Mouse (Mus musculus) frontal cortex, adult (tissue): ENCODE results near the gene Hist1h2be.
"Not testable (repeated sequence)": the region's sequence is repeated elsewhere in the genome, so short reads cannot be mapped to it uniquely, and the experiment has no call there.

Experiments used
- ATAC-seq: cut with Nextera tagmentation; 2 replicates; pipeline ENCODE4 v1.9.2; 2017; ENCODE audit warnings: mild to moderate bottlenecking, moderate library complexity, mixed read lengths; ENCODE audit not compliant: low TSS enrichment

Hist1h2be gene

GRCm38 (mm10) chr13:23551146-23551834, 69.6 kb downstream of the Hist1h2be start, which contains the start of gene Hist1h4f:
Gene Hist1h4f (minus strand): TSS chr13:23551648.
- peak; percentile 88 for ATAC-seq

DNA sequence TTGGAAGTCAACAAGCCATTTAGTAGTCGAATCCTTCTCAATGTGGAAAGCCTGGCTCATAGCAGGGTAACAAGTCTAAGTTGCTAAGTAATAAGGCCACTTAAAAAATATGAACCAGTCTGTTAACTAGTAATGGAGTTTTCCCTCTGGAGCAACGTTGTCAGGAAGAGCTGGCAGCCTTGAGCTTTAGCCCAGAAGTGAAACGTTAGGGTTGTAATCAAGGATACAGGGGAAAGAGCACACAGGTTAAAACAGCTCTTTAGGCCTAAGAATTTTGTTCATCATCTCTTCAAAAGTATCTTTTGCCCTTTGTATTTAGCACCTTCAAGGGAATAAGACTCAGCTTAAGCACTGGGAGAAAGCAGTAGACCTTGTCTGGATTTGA, 70.2 kb downstream of the Hist1h2be start:
- no peak for ATAC-seq

DNA sequence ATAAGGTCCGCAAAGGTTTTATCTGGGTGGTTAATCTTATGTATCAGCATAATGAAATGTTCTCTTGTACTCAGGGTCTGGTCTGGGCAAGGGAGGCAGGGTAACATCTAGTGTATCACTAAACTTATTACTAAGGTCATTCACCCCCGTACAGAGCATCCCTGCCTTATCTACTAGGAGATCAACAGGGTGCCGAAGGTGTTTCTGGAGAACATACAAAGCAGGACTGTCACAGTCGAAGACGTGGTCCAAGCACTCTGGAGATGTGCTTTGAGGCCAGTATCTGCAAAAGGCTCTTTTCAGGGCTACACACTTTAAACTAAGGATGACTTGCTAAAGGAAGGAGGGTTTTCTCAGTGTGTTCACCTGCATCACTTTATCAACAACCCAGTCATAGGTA, 74.2 kb downstream of the Hist1h2be start:
- ATAC-seq: no peak

- ATAC-seq: peak; percentile 53
Observed at GRCm38 (mm10) chr13:23544787-23545120, 76.2 kb downstream of the Hist1h2be start.

GRCm38 (mm10) chr13:23543965-23544786, 76.7 kb downstream of the Hist1h2be start, which contains the start of gene Hist1h3f:
Gene Hist1h3f (plus strand): TSS chr13:23544052.
- peak; percentile 95 for ATAC-seq

DNA sequence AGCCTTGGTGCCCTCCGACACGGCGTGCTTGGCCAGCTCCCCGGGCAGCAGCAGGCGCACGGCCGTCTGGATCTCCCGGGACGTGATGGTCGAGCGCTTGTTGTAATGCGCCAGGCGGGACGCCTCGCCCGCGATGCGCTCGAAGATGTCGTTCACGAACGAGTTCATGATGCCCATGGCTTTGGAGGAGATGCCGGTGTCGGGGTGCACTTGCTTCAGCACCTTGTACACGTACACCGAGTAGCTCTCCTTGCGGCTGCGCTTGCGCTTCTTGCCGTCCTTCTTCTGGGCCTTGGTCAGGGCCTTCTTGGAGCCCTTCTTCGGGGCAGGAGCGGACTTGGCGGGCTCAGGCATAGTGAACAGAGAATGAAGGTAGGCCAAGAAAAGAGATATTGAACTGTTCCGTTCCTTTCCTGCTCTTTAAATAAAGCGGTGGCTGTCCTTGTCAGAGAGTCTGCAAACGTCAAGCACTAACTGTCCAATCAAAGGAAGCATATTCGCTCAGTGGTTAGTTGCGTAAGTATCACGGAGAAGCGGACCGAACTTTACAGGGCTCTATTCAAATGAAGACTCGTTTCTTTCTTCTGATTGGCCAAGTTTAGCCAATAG, 77.8 kb downstream of the Hist1h2be start, which contains the start of gene Hist1h2bh:
Gene Hist1h2bh (minus strand): TSS at position 394 of the 609 bp plus-strand sequence.
- peak; percentile 98 for ATAC-seq

DNA sequence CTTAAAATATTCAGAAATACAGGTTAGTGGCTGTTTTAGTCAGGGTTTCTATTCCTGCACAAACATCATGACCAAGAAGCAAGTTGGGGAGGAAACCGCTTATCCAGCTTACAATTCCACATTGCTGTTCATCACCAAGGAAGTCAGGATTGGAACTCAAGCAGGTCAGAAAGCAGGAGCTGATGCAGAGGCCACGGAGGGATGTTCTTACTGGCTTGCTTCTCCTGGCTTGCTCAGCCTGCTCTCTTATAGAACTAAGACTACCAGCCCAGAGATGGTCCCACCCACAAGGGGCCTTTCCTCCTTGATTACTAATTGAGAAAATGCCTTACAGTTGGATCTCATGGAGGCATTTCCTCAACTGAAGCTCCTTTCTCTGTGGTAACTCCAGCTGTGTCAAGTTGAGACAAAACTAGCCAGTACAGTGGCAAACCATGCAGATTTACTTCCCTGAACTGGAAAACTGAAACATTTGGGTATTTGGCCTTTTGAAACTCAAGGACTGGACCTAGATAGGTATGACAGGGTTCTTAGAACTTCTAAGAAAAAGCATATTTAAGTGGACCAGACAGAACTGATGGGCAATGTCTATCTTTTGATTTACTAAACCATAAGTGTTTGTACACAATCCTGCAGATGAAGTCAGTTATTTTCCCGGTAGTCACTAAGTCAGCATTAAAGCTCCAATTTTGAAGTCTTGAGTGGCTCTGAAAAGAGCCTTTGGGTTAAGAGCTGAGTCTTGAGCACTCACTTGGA, 78.5 kb downstream of the Hist1h2be start:
- not testable (repeated sequence) for ATAC-seq

- ATAC-seq: no peak
Observed at GRCm38 (mm10) chr13:23541497-23541896, 79.4 kb downstream of the Hist1h2be start.

DNA sequence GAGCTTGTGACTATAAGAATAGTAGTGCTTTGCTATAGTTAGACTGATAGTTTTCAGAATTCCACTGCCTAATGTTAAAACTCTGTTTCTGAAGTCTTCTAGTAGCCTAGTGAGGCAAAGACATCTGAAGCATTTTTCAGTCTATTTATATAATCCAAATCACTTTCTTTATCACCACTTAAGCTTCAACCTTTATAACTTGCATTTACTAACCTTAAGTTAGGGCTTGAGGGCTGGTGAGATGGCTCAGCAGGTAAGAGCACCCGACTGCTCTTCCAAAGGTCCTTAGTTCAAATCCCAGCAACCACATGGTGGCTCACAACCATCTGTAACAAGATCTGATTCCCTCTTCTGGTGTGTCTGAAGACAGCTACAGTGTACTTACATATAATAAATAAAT, 81.1 kb downstream of the Hist1h2be start:
- ATAC-seq: not testable (repeated sequence)

DNA sequence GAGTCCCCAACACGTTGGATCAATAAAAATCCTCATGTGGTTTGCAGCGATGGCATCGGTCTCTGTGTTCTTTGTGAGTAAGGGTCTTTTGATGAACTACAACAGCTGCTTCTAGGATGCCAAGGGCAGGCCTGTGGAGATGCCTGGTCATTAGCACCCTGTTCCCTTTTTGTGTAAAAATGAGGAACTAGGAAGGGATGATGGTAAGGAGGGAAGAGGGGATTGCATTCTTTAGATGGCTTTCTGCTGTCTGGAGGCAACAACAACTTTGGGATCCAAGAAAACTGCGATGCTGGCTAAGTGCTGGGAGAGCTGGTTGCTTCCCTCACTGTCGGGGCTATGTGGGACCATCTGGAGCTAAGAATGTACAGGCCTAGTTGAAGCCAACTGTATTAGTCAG, 82.7 kb downstream of the Hist1h2be start:
- ATAC-seq: no peak

DNA sequence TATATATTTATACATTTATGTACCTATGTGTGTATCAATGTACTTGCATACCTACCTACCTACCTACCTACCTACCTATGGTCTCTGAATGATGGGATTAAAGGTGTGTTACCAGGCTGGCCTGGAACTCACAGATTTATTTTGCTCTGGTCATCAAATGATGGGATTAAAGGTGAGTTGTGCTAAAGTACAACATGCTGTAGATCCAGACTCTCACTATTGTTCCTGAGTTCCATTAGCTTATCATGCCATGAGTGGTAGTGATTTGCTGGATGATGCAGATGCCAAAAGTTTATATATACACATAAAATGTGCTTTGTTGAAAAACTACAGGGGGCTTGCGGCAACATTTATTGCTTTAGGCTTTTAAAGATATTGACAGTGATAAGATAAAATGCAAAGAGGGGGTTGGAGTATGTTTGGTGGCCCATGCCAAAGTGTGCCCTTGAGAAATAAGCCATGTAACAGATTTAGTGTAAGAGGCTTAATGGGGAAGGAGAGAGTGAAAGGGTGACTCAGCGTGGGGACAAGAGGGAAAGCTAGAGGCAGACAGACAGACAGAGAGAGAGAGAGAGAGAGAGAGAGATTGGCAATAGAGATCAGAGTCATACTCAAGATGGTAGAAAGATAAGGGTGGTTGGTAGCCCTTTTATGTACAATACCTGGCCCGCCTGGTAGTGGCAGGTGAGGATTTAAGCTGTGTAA, 83.8 kb downstream of the Hist1h2be start:
- ATAC-seq: no peak

DNA sequence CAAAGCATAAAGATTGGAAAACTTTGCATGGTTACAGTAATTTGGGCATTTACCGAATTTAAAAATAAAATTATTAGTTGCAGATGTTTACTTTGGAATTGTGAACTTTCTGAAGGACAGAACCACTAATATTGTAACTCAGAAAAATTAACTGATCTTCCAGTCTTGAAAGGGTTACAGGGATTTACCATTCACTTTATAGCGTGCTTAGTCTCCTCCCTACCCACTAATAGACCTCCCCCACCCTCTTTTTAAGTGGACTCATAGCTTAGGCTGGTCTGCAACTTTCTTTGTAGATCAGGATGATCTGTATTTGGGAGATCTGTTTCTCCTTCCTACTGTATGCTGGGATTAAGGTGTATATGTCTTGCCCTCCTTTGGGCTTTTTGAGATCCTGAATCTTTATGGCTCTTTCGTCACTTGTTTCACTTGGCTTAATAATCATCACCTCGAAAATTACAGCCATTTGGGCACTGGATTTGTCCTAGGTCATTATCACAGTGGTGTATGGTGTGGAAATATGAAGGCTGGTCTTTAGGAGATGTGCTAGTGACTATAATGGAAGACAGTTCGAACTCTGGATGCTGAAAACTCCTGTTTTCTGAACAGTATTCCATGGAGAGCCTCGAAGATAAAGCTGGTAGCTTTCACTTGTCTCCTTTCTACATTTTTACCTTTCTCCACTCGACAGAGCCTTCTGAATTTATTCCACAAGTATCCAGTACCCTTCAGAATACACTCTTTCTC, 84.7 kb downstream of the Hist1h2be start:
- no peak for ATAC-seq

DNA sequence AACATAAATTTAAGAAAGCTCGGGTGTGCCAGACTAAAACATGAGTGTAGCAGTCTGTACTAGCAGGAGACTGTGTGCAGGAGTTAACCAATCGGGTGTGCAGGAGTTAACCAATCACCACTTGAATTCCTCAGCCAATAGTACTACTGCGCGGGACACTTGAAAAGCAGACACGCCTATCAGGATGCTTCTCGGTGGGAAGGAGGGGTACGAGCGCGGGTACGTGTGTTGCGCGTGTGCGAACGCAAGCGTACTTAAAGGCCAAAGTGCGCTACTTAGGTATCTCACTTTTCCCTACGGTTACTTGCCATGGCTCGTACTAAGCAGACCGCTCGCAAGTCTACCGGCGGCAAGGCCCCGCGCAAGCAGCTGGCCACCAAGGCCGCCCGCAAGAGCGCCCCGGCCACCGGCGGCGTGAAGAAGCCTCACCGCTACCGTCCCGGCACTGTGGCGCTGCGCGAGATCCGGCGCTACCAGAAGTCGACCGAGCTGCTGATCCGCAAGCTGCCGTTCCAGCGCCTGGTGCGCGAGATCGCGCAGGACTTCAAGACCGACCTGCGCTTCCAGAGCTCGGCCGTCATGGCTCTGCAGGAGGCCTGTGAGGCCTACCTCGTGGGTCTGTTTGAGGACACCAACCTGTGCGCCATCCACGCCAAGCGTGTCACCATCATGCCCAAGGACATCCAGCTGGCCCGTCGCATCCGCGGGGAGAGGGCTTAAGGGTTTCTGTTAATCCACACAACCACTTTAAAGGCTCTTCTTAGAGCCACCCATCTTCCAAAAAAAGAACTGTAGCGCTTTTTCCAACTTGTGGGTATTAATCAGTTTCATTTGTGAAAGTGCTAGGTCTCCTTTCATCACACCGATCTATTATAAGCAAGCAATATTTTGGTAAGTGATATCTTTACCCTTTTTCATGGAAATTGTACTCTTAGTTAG, 85.5 kb downstream of the Hist1h2be start, which contains the start of gene Hist1h3g:
Gene Hist1h3g (plus strand): TSS at position 286 of the 939 bp plus-strand sequence.
- ATAC-seq: peak; percentile 87

DNA sequence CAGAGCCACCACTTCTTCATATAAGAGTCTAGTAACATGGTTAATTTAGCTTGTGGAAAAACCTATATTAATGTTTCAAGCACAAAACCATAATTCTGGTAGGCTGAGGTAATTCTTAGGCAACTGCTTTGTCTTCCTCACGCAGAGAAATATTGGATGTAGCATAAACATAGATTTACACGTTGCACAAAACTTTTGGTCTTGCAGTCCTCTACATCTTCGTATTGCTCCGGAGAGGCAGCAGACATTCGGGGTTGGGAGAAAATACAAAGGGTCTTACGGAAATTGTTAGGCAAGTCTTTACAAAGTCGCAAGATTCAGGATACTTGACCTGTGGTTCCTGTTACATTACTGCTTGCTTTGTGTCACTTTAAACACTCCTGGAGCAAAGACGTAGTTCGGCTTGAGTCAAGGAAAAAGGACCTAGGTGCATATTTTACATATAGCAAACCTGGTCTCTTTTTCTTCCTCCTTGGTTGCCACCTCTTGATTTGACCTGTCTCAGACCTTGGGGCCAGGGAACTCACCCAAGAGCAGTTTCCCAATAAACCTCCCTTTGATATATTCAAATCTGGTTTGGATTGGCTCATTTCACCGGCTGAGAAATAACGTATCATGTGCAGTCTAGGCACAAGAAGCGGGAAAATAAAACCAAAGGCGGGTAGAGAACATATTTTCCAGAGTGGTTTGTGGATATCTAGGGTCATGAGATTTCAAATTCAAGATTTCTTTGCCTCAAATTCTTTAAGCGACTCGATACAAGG, 86.4 kb downstream of the Hist1h2be start:
- ATAC-seq: peak; percentile 45
